Mouse (Mus musculus): ENCODE results near the gene Dnajb5.

The Dnajb5 gene

GRCm38 (mm10) chr4:42943341-42943740, 6.3 kb upstream of the Dnajb5 start:
- DNase-seq (ENCODE audit: extremely low read depth, low read depth, low spot score): no peak

- DNase-seq (ENCODE audit: extremely low read depth, low read depth, low spot score): no peak
These were observed 5.4 kb upstream of the Dnajb5 start for GRCm38 (mm10) chr4:42944185-42944584.

- no peak for DNase-seq (ENCODE audit: extremely low read depth, low read depth, low spot score)
These were observed 4.6 kb upstream of the Dnajb5 start for GRCm38 (mm10) chr4:42945043-42945442.

GRCm38 (mm10) chr4:42945445-42945844, 4.2 kb upstream of the Dnajb5 start:
- DNase-seq (ENCODE audit: extremely low read depth, low read depth, low spot score): no peak

GRCm38 (mm10) chr4:42945952-42946351, 3.7 kb upstream of the Dnajb5 start:
- DNase-seq (ENCODE audit: extremely low read depth, low read depth, low spot score): no peak

- no peak for DNase-seq (ENCODE audit: extremely low read depth, low read depth, low spot score)
These were observed 2.8 kb upstream of the Dnajb5 start for GRCm38 (mm10) chr4:42946733-42947290.

GRCm38 (mm10) chr4:42948527-42948926, 1.1 kb upstream of the Dnajb5 start:
- DNase-seq (ENCODE audit: extremely low read depth, low read depth, low spot score): no peak

GRCm38 (mm10) chr4:42949051-42949675, 451 bp upstream of the Dnajb5 start:
- DNase-seq (ENCODE audit: extremely low read depth, low read depth, low spot score): no peak

GRCm38 (mm10) chr4:42950065-42950558, 498 bp downstream of the Dnajb5 start:
- no peak for DNase-seq (ENCODE audit: extremely low read depth, low read depth, low spot score)

GRCm38 (mm10) chr4:42951206-42952195, 1.9 kb downstream of the Dnajb5 start:
- DNase-seq (ENCODE audit: extremely low read depth, low read depth, low spot score): no peak

- no peak for DNase-seq (ENCODE audit: extremely low read depth, low read depth, low spot score)
These were observed 2.9 kb downstream of the Dnajb5 start for GRCm38 (mm10) chr4:42952563-42952962.

GRCm38 (mm10) chr4:42953435-42954094, 4.0 kb downstream of the Dnajb5 start:
- no peak for DNase-seq (ENCODE audit: extremely low read depth, low read depth, low spot score)

- no peak for DNase-seq (ENCODE audit: extremely low read depth, low read depth, low spot score)
These were observed 4.7 kb downstream of the Dnajb5 start for GRCm38 (mm10) chr4:42954297-42954696.

GRCm38 (mm10) chr4:42955200-42955599, 5.6 kb downstream of the Dnajb5 start:
- no peak for DNase-seq (ENCODE audit: extremely low read depth, low read depth, low spot score)

- no peak for DNase-seq (ENCODE audit: extremely low read depth, low read depth, low spot score)
These were observed 7.0 kb downstream of the Dnajb5 start for GRCm38 (mm10) chr4:42956581-42956980.

- DNase-seq (ENCODE audit: extremely low read depth, low read depth, low spot score): no peak
These were observed 7.7 kb downstream of the Dnajb5 start for GRCm38 (mm10) chr4:42957306-42957705.

- no peak for DNase-seq (ENCODE audit: extremely low read depth, low read depth, low spot score)
These were observed 8.4 kb downstream of the Dnajb5 start for GRCm38 (mm10) chr4:42957979-42958378.

- no peak for DNase-seq (ENCODE audit: extremely low read depth, low read depth, low spot score)
These were observed 9.3 kb downstream of the Dnajb5 start for GRCm38 (mm10) chr4:42958942-42959341.

- no peak for DNase-seq (ENCODE audit: extremely low read depth, low read depth, low spot score)
These were observed 9.8 kb downstream of the Dnajb5 start for GRCm38 (mm10) chr4:42959382-42959781.

- DNase-seq (ENCODE audit: extremely low read depth, low read depth, low spot score): no peak
These were observed 12.0 kb downstream of the Dnajb5 start for GRCm38 (mm10) chr4:42961592-42961991.

GRCm38 (mm10) chr4:42963480-42963879, 13.9 kb downstream of the Dnajb5 start:
- no peak for DNase-seq (ENCODE audit: extremely low read depth, low read depth, low spot score)
